Mouse (Mus musculus) forebrain, embryonic 12.5 days (tissue): ENCODE data around the gene Slc15a1. TPM values are rescaled to one million over a fixed set of nuclear protein-coding genes. Genes with fewer than 3 reads are reported as not detected.
"Not testable (repeated sequence)": the region's sequence is repeated elsewhere in the genome, so short reads cannot be mapped to it uniquely, and the experiment has no call there.

Source experiments
- ATAC-seq: fragments of 200-750 bp; cut with Nextera tagmentation; 2 replicates; pipeline ENCODE4 v1.8.0; 2017; ENCODE audit warnings: moderate TSS enrichment; ENCODE audit not compliant: low FRiP score
- H3K27ac ChIP-seq: fragments of 300-500 bp; sonication (generic); 2 replicates; pipeline ENCODE4 v1.5.1; 2016; ENCODE audit warnings: mild to moderate bottlenecking
- H3K27me3 ChIP-seq: fragments of 300-500 bp; sonication (generic); 2 replicates; pipeline ENCODE4 v1.6.1; 2016; ENCODE audit warnings: mild to moderate bottlenecking
- H3K36me3 ChIP-seq: fragments of 300-500 bp; sonication (generic); replicated peaks from 2 replicates; pipeline ENCODE4 v1.6.1; 2016; ENCODE audit warnings: mild to moderate bottlenecking
- H3K4me1 ChIP-seq: fragments of 300-500 bp; sonication (generic); 2 replicates; pipeline ENCODE4 v1.6.1; 2016
- H3K4me2 ChIP-seq: fragments of 300-500 bp; sonication (generic); 2 replicates; pipeline ENCODE4 v1.6.1; 2016; ENCODE audit warnings: mild to moderate bottlenecking, moderate library complexity
- H3K4me3 ChIP-seq: fragments of 300-500 bp; sonication (generic); replicated peaks from 2 replicates; pipeline ENCODE4 v1.5.1; 2016; ENCODE audit warnings: mild to moderate bottlenecking
- H3K9ac ChIP-seq: fragments of 300-500 bp; sonication (generic); 2 replicates; pipeline ENCODE4 v1.6.1; 2016; ENCODE audit warnings: mild to moderate bottlenecking
- H3K9me3 ChIP-seq: fragments of 300-500 bp; sonication (generic); 2 replicates; pipeline ENCODE4 v1.6.1; 2016
- WGBS: fragments of 180-500 bp; shearing (Covaris S2); methylation state at CpG from one replicate; pipeline ENCODE4 v1.1.7; 2016; 5-methylcytosine and 5-hydroxymethylcytosine counted together
- polyA plus RNA-seq: library from polyadenylated mRNA; unstranded; fragments of >200 nt; fragmentation: Nextera tagmentation; extraction: Ambion mirVana; gene quantifications from 2 replicates; pipeline ENCODE4 v1.2.1, GENCODE M21; 2016

Gene Slc15a1
- polyA plus RNA-seq, 1 experiment from 2014 or later: not detected

- H3K9me3 ChIP-seq: peaks cover 5% of the 10 kb centered on the region; the same call in 1 of the 2 replicates
- no peak for ATAC-seq
- H3K4me3 ChIP-seq: no peak overlapping the region
- H3K4me1 ChIP-seq: no peaks in the 10 kb centered on the region
- H3K36me3 ChIP-seq: no peaks in the 10 kb centered on the region
- H3K27me3 ChIP-seq: no peaks in the 10 kb centered on the region
- H3K9ac ChIP-seq: no peak overlapping the region
- no peak overlapping the region for H3K27ac ChIP-seq
- WGBS: 90% methylated on average over 11 of the region's 12 CpGs
- H3K4me2 ChIP-seq: no peak overlapping the region
These were observed 88.3 kb downstream of the Slc15a1 start for GRCm38 (mm10) chr14:121416626-121417319.

GRCm38 (mm10) chr14:121414635-121415241 lies 90.3 kb downstream of the Slc15a1 start:
- H3K4me1 ChIP-seq: no peaks in the 10 kb centered on the region
- 94% methylated on average over 6 of the region's 6 CpGs for WGBS
- H3K9ac ChIP-seq: no peak overlapping the region
- no peak overlapping the region for H3K4me3 ChIP-seq
- no peak for ATAC-seq
- no peak overlapping the region for H3K4me2 ChIP-seq
- no peak overlapping the region for H3K27ac ChIP-seq
- H3K27me3 ChIP-seq: no peaks in the 10 kb centered on the region
- no peaks in the 10 kb centered on the region for H3K9me3 ChIP-seq
- no peaks in the 10 kb centered on the region for H3K36me3 ChIP-seq

GRCm38 (mm10) chr14:121413726-121414125 lies 91.3 kb downstream of the Slc15a1 start:
- 100% methylated on average over 1 of the region's 1 CpGs for WGBS
- H3K9ac ChIP-seq, H3K9me3 ChIP-seq, H3K4me1 ChIP-seq, H3K27ac ChIP-seq, H3K36me3 ChIP-seq, H3K4me2 ChIP-seq, H3K27me3 ChIP-seq, H3K4me3 ChIP-seq, ATAC-seq: not testable (repeated sequence)

Other genes starting within 250 kb of the Slc15a1 start
- gene Stk24, start 125.2 kb downstream of the Slc15a1 start, polyA plus RNA-seq: 41.3 and 41.9 TPM in 2 replicates